Mouse (Mus musculus): ENCODE measurements around the gene Scap. TPM values are rescaled to one million over a fixed set of nuclear protein-coding genes. Genes with fewer than 3 reads are reported as not detected.
A peak's percentile ranks its signal among the peaks of the same experiment; 100 is the strongest.
"Not testable (repeated sequence)": the region's sequence is repeated elsewhere in the genome, so short reads cannot be mapped to it uniquely, and the experiment has no call there.

Gene Scap
- polyA plus RNA-seq, 1 experiment from 2014 or later: 42.0 TPM

DNA sequence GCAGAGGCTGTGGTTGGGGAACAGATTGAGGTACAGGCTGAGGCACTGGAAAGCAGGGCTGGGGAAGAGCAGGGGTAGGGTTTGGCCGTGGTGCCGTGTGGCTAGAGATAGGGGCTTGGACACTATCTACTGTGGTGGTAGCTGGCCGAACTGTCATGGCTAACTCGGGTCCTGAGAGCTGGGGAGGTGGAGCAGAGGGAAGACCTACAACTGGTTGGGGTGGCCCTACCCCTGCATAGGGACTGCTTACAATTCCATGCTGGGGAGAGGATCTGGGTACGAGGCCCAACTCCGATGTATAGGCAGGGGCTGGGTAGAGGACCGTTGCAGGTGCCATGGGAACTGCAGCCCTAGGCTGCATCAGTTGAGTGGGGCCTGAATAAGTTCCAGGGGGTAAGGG is 54.9 kb downstream of the Scap start:
- H3K9me3 ChIP-seq: no peaks in the 10 kb centered on the region
- H3K4me3 ChIP-seq (replicated peaks): no peak overlapping the region
- 92% methylated on average over 7 of the region's 7 CpGs for WGBS
- H3K4me2 ChIP-seq: no peak overlapping the region
- peaks cover 100% of the 10 kb centered on the region for H3K36me3 ChIP-seq
- no peaks in the 10 kb centered on the region for H3K27me3 ChIP-seq
- no peak overlapping the region for H3K9ac ChIP-seq (replicated peaks)
- no peaks in the 10 kb centered on the region for H3K4me1 ChIP-seq (replicated peaks)
- no peak for ATAC-seq (ENCODE audit: insufficient number of reproducible peaks, insufficient read depth, low FRiP score, low TSS enrichment, low read depth)
- H3K27ac ChIP-seq: no peak overlapping the region

DNA sequence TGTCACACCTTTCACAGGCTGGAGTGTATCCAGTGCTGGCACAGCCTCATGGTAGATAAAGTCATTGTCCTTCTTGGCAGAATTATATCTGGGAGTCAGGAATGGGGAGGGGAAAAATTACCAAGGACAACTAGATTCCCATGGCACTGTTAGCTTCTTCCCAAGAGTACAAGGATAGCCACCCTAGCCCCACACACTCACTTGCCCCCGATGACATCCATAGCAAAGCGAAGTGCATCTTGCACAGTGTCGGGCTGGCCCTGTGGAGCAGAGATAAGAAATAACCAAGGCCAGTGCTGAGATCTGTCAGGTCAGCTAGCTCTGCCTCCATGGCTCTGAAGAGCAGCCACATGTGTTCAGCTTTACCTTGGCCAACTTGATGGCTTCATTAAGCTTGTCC is 57.8 kb downstream of the Scap start:
- Histone ChIP-seq H3K4me3 (replicated peaks) (no peak overlapping the region), H3K27me3 (no peaks in the 10 kb centered on the region), H3K9ac (replicated peaks) (no peak overlapping the region), H3K4me2 (no peak overlapping the region), H3K36me3 (peaks cover 96% of the 10 kb centered on the region), H3K9me3 (no peaks in the 10 kb centered on the region), H3K4me1 (replicated peaks) (no peaks in the 10 kb centered on the region), H3K27ac (no peak overlapping the region)
- 94% methylated on average over 3 of the region's 3 CpGs for WGBS
- no peak for ATAC-seq (ENCODE audit: insufficient number of reproducible peaks, insufficient read depth, low FRiP score, low TSS enrichment, low read depth)

DNA sequence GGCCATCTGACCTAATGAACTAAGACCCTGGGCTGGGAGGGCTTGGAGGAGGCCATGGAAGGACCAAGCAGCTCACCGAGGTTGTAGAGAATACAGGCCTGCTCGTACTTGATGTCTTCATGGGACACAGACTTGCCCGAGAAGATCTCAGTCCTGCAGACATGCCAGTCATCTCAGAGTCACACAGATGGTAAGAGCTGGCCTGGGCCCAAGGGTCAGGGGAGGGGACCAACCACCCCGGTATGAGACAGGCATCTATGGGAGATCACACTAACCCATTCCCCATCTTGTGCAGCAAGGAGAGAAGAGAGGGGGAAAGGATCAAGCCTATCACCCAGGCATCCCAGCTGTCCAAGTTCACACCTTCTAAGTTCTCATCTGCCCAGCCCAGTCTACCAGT is 60.2 kb downstream of the Scap start:
- H3K36me3 ChIP-seq: peaks cover 95% of the 10 kb centered on the region
- ATAC-seq (ENCODE audit: insufficient number of reproducible peaks, insufficient read depth, low FRiP score, low TSS enrichment, low read depth): no peak

DNA sequence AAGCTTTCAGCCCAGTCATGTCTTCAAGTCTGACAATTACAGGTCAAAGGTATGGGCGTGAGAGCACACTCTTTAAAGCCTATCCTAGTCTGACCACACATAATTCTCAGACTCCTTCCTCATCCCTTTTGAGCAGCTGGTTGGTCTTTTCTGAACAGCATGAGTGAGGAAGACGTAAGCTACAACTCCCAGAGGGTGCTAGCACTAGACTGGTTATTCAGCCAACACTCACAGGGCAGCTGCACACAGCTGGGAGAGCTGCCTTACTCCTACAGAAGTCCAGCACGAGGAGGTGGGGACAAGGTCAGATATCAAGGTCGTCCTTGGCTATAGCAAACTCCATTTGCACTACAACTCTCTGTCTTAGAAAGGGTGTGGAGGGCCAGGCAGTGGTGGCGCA is 67.6 kb downstream of the Scap start:
- H3K9me3 ChIP-seq: no peaks in the 10 kb centered on the region
- WGBS: 90% methylated on average over 5 of the region's 5 CpGs
- no peak for ATAC-seq (ENCODE audit: insufficient number of reproducible peaks, insufficient read depth, low FRiP score, low TSS enrichment, low read depth)
- H3K27ac ChIP-seq: no peak overlapping the region
- no peak overlapping the region for H3K4me3 ChIP-seq (replicated peaks)
- no peak overlapping the region for H3K9ac ChIP-seq (replicated peaks)
- no peaks in the 10 kb centered on the region for H3K27me3 ChIP-seq
- H3K4me2 ChIP-seq: no peak overlapping the region
- peaks cover 50% of the 10 kb centered on the region for H3K36me3 ChIP-seq
- no peaks in the 10 kb centered on the region for H3K4me1 ChIP-seq (replicated peaks)

More for the DNA sequence above, 60.2 kb downstream of the Scap start:
- Histone ChIP-seq H3K27me3 (no peaks in the 10 kb centered on the region), H3K4me2 (no peak overlapping the region), H3K9me3 (no peaks in the 10 kb centered on the region), H3K9ac (replicated peaks) (no peak overlapping the region), H3K4me3 (replicated peaks) (no peak overlapping the region), H3K4me1 (replicated peaks) (no peaks in the 10 kb centered on the region), H3K27ac (no peak overlapping the region)
- 87% methylated on average over 4 of the region's 4 CpGs for WGBS

DNA sequence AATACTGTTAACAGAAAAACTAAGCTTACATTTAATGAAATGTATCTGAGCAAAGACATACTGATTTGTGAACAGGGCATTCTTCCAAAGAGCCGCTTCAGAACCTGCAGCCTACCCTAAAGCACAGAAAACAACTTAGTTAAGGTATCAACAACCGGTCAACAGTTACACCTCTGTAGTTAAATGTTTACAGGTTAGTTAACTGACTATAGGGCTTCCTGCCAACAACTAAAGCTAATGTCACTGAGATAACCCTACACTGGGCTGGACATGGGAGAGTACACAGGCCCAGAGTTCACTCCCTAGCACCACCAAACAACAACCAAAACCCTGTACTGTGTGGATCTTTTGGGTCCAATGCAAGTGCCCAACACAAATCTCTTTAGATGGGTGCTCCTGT is 69.6 kb downstream of the Scap start:
- Histone ChIP-seq H3K4me1 (replicated peaks) (peaks cover 8% of the 10 kb centered on the region), H3K9ac (replicated peaks) (no peak overlapping the region), H3K4me3 (replicated peaks) (no peak overlapping the region), H3K4me2 (no peak overlapping the region), H3K27me3 (no peaks in the 10 kb centered on the region), H3K9me3 (no peaks in the 10 kb centered on the region), H3K27ac (no peak overlapping the region), H3K36me3 (peaks cover 37% of the 10 kb centered on the region)
- no peak for ATAC-seq (ENCODE audit: insufficient number of reproducible peaks, insufficient read depth, low FRiP score, low TSS enrichment, low read depth)
- WGBS: 97% methylated on average over 2 of the region's 2 CpGs

DNA sequence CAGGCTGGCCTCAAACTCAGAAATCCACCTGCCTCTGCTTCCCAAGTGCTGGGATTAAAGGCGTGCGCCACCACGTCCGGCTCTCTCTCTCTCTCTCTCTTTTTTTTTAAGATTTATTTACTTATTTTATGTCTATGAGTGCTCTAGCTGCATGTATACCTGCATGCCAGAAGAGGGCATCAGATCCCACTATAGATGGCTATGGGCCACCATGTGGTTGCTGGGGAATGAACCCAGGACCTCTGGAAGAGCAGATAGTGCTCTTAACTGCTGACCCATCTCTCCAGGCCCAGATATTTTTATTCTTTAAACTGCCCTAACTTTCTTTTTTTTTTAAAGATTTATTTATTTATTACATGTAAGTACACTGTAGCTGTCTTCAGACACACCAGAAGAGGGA is 70.2 kb downstream of the Scap start:
- ATAC-seq (ENCODE audit: insufficient number of reproducible peaks, insufficient read depth, low FRiP score, low TSS enrichment, low read depth); H3K4me1 ChIP-seq (replicated peaks); H3K9ac ChIP-seq (replicated peaks); H3K9me3 ChIP-seq; H3K27ac ChIP-seq; H3K4me2 ChIP-seq; H3K27me3 ChIP-seq; H3K4me3 ChIP-seq (replicated peaks): not testable (repeated sequence)
- 84% methylated on average over 4 of the region's 4 CpGs for WGBS
- H3K36me3 ChIP-seq: peaks cover 32% of the 10 kb centered on the region

DNA sequence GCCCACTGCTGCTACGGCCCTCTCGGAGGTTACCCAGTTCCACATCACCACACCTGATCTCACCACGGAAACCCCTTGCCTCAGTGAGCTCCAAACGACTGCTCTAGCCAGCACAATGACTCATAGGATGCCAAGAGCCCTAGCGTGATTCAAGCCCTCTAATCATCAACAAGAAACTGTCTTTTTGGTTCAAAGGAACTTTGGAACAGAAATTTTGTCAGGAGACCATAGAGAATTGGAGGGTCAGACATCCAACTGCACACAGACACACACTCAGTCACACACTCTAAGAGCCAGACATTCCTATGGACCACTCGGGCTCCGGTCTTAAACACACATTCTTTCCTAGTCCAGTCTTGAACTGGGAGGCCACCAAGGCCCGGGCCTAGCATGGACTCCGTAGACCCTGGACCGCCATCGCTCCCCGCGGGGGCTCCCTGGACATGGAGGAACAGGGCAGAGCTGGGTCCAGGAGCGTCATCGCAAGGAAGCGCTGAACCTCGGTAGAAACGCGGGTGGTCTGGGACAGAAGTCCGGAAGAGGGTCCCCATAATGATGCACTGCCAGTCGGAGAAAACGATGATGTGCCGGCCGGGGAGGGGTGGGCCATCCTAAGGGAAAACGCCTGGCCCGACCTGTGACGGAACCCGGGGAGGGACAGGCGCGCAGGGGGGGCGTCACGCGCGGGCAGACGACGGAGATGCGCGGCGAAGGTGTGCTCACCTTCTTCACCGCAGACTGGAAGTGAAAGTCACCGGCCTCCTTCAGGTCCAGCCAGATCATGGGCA is 74.4 kb downstream of the Scap start:
- Histone ChIP-seq H3K27me3 (no peaks in the 10 kb centered on the region), H3K27ac (peak overlapping the region; percentile 56), H3K4me1 (replicated peaks) (peaks cover 13% of the 10 kb centered on the region), H3K4me2 (peak overlapping the region; percentile 93), H3K36me3 (peaks cover 22% of the 10 kb centered on the region; the same call in 1 of the 2 replicates), H3K4me3 (replicated peaks) (peak overlapping the region; percentile 86), H3K9me3 (no peaks in the 10 kb centered on the region), H3K9ac (replicated peaks) (peak overlapping the region; percentile 88)
- ATAC-seq (ENCODE audit: insufficient number of reproducible peaks, insufficient read depth, low FRiP score, low TSS enrichment, low read depth): peak; percentile 70
- 1% methylated on average over 41 of the region's 41 CpGs for WGBS

DNA sequence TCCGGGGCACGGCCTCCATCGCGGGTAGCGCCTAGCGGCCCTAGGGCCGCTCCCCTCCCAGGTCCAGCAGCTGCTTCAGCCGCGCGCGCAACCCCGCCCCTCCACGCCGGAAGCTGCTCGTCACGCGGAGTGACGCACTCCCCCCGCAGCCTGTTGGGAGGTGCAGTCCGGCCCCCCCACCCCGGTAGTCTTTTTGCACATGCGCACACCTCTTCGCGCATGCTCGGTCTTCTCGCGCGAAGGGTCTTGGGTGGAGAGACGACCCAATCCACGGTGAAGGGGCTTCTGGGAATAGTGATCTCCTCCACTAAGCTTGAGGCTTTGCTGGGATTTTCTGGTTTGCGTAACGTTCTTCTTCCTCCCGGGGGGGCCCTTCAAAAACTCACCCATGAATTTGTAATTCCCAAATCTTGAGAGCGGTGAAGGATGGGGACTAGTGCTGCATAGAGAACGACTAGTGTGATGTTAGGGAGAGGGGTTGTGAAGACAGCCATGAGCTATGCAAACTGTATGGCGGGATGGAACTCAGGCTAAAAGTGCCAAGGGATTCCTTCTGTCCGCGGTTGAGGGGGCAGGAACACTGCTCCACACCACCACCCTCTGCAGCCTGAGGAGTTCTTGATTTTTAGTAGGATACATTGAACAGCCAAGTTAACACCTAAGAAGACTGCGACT is 75.1 kb downstream of the Scap start, which contains the start of gene Ptpn23:
TSS of gene Ptpn23 (minus strand) at position 115 of the 675 bp plus-strand sequence.
- H3K36me3 ChIP-seq: peaks cover 22% of the 10 kb centered on the region; the same call in 1 of the 2 replicates
- H3K4me2 ChIP-seq: peak within 1 kb of the TSS; percentile 93
- H3K9ac ChIP-seq (replicated peaks): peak within 1 kb of the TSS; percentile 88
- peaks cover 13% of the 10 kb centered on the region for H3K4me1 ChIP-seq (replicated peaks)
- no peaks in the 10 kb centered on the region for H3K27me3 ChIP-seq
- under 1% methylated on average over 39 of the region's 39 CpGs for WGBS
- H3K9me3 ChIP-seq: no peaks in the 10 kb centered on the region
- ATAC-seq (ENCODE audit: insufficient number of reproducible peaks, insufficient read depth, low FRiP score, low TSS enrichment, low read depth): peak; percentile 92
- peak within 1 kb of the TSS; percentile 82 for H3K27ac ChIP-seq
- H3K4me3 ChIP-seq (replicated peaks): peak within 1 kb of the TSS; percentile 86

DNA sequence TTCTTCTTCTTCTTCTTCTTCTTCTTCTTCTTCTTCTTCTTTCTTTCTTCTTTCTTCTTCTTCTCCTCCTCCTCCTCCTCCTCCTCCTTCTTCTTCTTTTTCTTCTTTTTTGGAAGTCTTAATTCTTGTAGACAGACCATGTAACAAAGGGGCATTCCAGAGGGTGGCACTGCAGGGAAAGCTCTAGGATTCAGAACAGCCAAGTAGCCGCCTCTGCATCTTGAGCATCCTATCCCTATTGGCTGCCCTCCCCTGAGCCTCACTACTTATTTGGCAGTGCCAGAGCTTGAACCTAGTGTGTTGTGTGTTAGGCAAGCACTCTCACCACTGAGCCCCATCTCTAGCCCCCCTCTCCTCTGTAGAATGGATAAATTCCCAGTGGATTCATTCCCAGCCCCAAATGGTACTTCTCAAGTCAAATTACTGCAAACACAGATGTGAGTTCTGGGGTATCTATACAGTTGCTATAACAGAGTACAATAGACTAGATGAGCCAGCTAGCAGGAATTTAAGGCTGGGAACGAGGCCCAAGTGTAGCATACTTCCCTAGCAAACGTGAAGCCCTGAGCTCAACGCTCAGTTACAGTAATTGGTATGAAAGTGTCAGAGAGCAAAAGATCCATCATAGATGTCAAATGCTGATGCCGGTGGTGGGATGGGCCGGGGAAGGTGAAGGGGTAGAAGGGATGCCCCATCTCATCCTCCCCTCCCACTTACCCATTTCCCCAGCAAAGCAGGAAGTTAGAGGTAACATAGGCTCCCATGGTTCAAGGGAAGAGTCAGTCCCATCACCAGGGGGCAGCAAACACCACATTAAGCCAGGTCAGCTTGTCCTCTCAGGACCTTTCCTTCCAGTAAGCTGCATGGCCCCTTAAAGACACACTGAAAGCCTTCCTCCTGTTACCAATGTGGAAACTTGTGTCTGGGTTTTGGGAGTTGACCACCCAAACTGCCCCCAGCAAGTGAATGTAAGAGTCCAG is 78.1 kb downstream of the Scap start:
- ATAC-seq (ENCODE audit: insufficient number of reproducible peaks, insufficient read depth, low FRiP score, low TSS enrichment, low read depth): no peak
- no peak overlapping the region for H3K9ac ChIP-seq (replicated peaks)

DNA sequence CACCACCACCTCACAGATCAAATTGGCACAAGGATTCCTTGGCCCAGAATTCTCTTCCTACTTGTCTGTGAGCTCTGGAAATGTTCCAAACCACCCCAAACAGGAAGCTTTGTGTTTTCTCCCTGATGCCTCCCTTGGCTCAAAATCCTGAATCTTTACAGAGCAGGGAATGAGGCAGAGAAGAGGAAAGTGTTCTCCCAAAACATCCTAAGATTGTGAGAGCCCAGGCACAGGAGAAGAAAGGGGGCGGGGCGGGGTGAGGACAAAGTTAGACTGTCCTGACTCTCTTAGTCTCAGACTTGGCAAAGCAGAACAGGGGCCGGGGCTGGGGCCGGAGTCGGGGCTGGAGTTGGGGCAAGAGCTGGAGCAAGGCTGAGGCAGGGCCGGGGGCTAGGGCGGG is 79.8 kb downstream of the Scap start:
- H3K4me2 ChIP-seq: no peak overlapping the region
- 80% methylated on average over 7 of the region's 7 CpGs for WGBS
- H3K9me3 ChIP-seq: no peaks in the 10 kb centered on the region
- no peaks in the 10 kb centered on the region for H3K36me3 ChIP-seq
- no peaks in the 10 kb centered on the region for H3K27me3 ChIP-seq
- no peak overlapping the region for H3K4me3 ChIP-seq (replicated peaks)
- H3K4me1 ChIP-seq (replicated peaks): peaks cover 5% of the 10 kb centered on the region
- no peak overlapping the region for H3K27ac ChIP-seq
- ATAC-seq (ENCODE audit: insufficient number of reproducible peaks, insufficient read depth, low FRiP score, low TSS enrichment, low read depth): no peak
- H3K9ac ChIP-seq (replicated peaks): no peak overlapping the region

More for the DNA sequence above, 78.1 kb downstream of the Scap start:
- 43% methylated on average over 6 of the region's 6 CpGs for WGBS
- Histone ChIP-seq H3K4me1 (replicated peaks) (peaks cover 13% of the 10 kb centered on the region), H3K9me3 (no peaks in the 10 kb centered on the region), H3K27ac (no peak overlapping the region), H3K4me3 (replicated peaks) (no peak overlapping the region), H3K36me3 (peaks cover under 1% of the 10 kb centered on the region; the same call in 1 of the 2 replicates), H3K27me3 (no peaks in the 10 kb centered on the region), H3K4me2 (no peak overlapping the region)

DNA sequence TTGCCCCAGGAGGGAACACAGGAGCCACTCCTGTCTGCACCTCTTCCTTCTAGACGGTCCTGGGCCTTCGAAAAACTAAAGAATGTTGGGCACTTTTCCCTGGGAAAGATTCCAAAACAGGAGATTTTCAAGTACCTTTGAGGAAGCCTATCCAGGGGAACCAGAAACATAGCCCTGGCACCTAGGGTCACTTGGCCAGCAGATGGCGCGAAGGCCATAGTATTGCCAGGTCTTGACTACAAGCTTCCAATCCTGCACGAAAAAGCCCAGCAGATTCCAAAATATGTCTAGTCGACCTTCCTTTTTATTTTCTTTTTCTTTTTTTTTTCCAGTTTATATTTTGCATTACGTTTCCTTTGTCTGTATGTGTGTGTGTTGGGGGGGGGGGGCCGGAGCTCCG is 80.7 kb downstream of the Scap start:
- ATAC-seq (ENCODE audit: insufficient number of reproducible peaks, insufficient read depth, low FRiP score, low TSS enrichment, low read depth): no peak
- Histone ChIP-seq H3K36me3 (no peaks in the 10 kb centered on the region), H3K9me3 (no peaks in the 10 kb centered on the region), H3K27me3 (no peaks in the 10 kb centered on the region), H3K27ac (no peak overlapping the region), H3K4me1 (replicated peaks) (peaks cover 3% of the 10 kb centered on the region), H3K9ac (replicated peaks) (no peak overlapping the region), H3K4me2 (no peak overlapping the region), H3K4me3 (replicated peaks) (no peak overlapping the region)
- 48% methylated on average over 9 of the region's 9 CpGs for WGBS

Measured in limb, embryonic 12.5 days (tissue).